Mouse (Mus musculus) liver (tissue): ENCODE data around the gene Olfr531.

ENCODE experiments used
- DNase-seq: peaks from one replicate; pipeline ENCODE4 v3.0.0-alpha.2; 2020; ENCODE audit warnings: mixed read lengths

The Olfr531 gene

DNA sequence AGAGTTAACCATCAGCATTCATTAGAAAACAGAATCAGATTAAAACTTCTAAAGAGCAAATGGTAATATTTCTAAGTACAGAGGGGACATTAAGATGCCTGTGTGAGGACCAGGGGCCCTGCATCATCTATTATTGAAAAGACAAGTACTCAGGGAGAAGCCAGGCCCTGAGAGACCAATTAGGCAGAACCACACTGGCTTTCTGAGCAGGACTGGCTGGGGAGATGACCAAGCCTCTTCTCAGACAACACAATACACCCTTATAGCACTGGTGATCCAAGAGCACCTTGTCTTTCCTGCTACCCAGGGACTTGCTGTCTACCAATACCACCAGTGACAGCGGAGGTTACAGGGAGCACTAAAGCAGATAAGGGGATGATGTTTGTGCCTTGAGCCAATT, at the start of gene Olfr531:
Gene Olfr531 (minus strand): TSS at position 101 of the 400 bp plus-strand sequence.
- no peak for DNase-seq

DNA sequence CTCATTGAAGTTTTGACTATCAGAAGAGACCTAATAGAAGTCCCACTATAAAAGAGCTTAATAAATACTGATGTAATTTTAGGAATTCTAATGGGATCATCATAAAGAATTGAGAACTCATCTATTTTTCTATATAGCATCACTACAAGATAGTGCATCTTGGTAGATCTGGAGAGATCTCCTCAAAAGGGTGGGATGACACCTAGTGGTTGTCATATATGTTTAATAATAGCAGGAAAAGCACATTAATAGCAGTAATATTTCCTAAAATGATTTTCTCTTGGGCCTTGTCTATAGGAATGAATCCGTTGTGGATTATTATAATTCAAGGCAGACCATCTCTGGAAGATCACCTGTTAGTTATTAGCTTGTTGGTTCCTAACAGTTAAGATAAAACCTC, 40.4 kb upstream of the Olfr531 start:
- DNase-seq: no peak

GRCm38 (mm10) chr7:140421539-140421938, 18.8 kb upstream of the Olfr531 start, which contains the start of gene Olfr532:
Gene Olfr532, minus strand, starts transcription at chr7:140421639.
- no peak for DNase-seq

DNA sequence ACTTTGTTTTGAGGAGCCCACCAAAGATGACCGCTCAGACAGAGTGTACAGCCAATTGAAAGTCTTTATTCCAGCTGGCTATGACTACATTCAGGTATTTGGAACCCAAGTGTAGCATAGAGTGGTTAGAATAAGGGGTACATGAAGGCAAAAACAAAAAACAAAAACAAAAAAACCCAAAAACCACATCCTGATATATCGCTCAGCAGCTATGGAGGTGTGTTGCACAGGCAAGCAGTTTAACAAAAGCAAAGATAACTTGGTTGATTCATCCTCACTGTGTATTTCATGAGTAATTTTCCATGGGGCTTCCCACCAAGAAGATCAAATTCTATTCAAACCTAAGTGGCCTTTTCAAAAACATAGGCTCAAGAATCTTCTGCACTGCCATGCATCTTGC, 25.8 kb downstream of the Olfr531 start:
- no peak for DNase-seq

DNA sequence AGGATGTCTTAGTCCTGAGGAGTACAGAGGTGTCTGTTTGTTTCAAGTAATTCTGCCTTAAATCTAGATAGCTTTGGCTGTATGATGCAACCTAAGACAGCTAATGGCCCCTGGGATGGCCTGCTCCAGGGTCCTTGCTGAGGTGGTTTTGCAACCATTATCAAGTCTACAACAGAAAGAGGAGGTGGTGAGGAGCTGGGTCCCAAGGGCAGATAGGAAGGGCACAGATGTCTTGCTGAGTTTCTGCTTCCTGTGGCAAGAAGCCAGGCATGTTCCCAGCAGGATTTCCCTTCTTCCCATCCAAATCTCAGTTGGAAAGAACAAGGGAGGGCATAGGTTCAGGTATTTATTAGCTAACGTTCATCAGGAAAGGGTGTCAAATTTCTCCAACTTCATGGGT, 26.5 kb downstream of the Olfr531 start, which contains the start of gene Olfr530:
Gene Olfr530 (minus strand): TSS at position 101 of the 400 bp plus-strand sequence.
- DNase-seq: no peak

DNA sequence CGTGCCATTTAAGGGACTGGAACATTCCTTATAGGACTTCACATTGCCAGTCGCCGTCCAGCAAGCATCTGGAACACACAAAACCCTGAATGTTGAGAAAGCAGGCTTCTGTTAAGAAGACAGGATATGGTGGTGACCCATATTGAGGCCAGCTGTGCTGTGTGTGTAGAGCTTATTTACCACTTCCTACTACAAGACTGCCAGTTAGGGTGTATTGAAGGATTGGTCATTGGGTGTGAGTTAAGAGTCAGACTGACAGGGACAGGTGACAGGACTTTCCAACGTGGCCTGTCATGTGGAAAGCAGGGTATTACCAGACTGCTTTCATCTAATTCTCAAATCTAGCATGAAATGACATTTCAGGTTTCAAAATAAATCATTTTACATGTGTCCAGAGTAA, 28.4 kb downstream of the Olfr531 start:
- no peak for DNase-seq

DNA sequence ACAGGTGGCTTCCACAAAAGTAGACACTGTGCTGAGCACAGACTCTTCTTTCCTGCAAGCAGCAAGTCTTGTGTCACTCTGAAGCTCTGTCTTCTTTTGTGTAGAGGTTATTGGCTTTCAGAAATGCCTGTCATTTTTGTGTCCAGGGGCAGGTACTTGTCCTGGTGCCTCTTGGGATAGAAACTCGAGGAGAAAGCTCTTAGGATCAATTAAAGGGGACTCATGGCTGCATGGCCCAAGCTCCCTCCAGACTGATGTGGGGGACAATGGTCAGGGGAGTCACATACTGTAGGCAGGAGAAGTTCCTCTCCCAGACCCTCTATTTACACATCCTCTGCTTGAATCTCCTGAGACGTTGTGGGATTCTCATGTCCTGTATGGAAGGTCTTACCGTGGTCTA, 41.1 kb downstream of the Olfr531 start, which contains the start of gene Olfr60:
Gene Olfr60 (minus strand): TSS at position 101 of the 400 bp plus-strand sequence.
- no peak for DNase-seq
